Mouse (Mus musculus) liver, adult 2 months (tissue): ENCODE measurements at regions not wholly inside any gene's neighbourhood (a gene's known extent, or its start where the extent isn't known, plus 50 kb on each side); places are given as distances from the start of the nearest gene placed in this dataset.

Experiments used
- CTCF ChIP-seq: fragments of 200-500 bp; IDR thresholded peaks from 2 replicates; pipeline ENCODE4 v1.5.1; 2011; ENCODE audit warnings: low read depth, low read length, control low read depth
- POLR2A ChIP-seq: fragments of 200-500 bp; IDR thresholded peaks from 2 replicates; pipeline ENCODE4 v1.6.1; 2011; ENCODE audit warnings: low read length, control low read depth; ENCODE audit not compliant: insufficient read depth; ENCODE audit errors: extremely low read depth

DNA sequence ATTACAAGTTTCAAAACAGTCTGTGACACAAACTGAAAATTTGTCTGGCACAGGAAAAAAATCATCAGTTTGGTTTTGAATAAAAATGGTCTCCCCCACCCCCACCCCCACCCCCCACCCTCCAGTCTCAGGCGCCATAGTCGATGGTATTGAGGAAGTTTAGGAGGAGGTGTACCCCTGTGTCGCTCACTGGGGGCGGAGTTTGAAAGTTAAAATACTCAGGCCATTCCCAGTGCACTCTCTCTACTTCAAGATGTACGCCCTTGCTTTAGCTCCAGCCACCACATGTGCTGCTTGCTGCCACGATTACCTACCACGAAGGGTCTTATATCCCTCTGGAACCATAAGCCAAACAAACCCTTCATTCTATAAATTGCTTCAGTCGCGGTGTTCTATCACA is 337.6 kb downstream of the Rapgef2 start:
- TF ChIP-seq CTCF (no peak), POLR2A (no peak)
